Mouse (Mus musculus): Measurements from ENCODE around the gene Olfr1408. TPM values are rescaled to one million over a fixed set of nuclear protein-coding genes. Genes with fewer than 3 reads are reported as not detected.

Gene Olfr1408
- not detected for polyA plus RNA-seq (2014; fragmentation: Illumina TruSeq; extraction: RNeasy Lipid Tissue Mini Kit (QIAGEN cat#74804); ENCODE audit: low read depth, low replicate concordance)

DNA sequence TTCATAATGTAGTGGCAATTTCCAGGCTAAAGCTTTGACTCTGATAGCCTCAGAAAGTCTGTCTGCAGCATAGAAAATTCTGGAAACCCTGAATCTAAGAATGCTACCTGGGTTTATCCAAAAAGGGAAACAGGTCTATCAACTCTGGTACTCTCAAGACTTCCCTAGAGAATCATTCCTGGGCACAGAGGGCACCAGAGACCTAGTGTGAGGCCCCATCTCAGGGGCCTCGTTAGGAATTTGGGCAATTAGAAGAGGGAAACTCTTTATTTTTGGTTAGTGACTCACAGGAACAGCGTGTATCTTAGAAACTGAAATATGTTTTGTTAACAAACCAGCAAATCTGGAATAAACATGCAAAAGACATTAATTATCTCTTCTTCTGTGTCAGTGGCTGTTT is at the start of gene Olfr1408:
Olfr1408 (minus strand) TSS at position 101 of the 400 bp plus-strand sequence.

Other genes with a start within 250 kb of the Olfr1408 start
- gene Apcs, start 242.3 kb downstream of the Olfr1408 start, polyA plus RNA-seq (2014; fragmentation: Illumina TruSeq; extraction: RNeasy Lipid Tissue Mini Kit (QIAGEN cat#74804); ENCODE audit: low read depth, low replicate concordance) = 368 TPM
- 0.24 TPM for gene Olfr16, start 187.0 kb downstream of the Olfr1408 start, polyA plus RNA-seq (2014; fragmentation: Illumina TruSeq; extraction: RNeasy Lipid Tissue Mini Kit (QIAGEN cat#74804); ENCODE audit: low read depth, low replicate concordance)
- not detected for gene Olfr1406, start 53.3 kb upstream of the Olfr1408 start, polyA plus RNA-seq (2014; fragmentation: Illumina TruSeq; extraction: RNeasy Lipid Tissue Mini Kit (QIAGEN cat#74804); ENCODE audit: low read depth, low replicate concordance)
- gene Olfr218, start 60.4 kb upstream of the Olfr1408 start, polyA plus RNA-seq (2014; fragmentation: Illumina TruSeq; extraction: RNeasy Lipid Tissue Mini Kit (QIAGEN cat#74804); ENCODE audit: low read depth, low replicate concordance) = not detected
- not detected for gene Olfr1404, start 75.0 kb upstream of the Olfr1408 start, polyA plus RNA-seq (2014; fragmentation: Illumina TruSeq; extraction: RNeasy Lipid Tissue Mini Kit (QIAGEN cat#74804); ENCODE audit: low read depth, low replicate concordance)
- not detected for gene Fcer1a, start 89.8 kb upstream of the Olfr1408 start, polyA plus RNA-seq (2014; fragmentation: Illumina TruSeq; extraction: RNeasy Lipid Tissue Mini Kit (QIAGEN cat#74804); ENCODE audit: low read depth, low replicate concordance)
- not detected for gene Olfr418, start 128.6 kb upstream of the Olfr1408 start, polyA plus RNA-seq (2014; fragmentation: Illumina TruSeq; extraction: RNeasy Lipid Tissue Mini Kit (QIAGEN cat#74804); ENCODE audit: low read depth, low replicate concordance)
- gene Mptx2, start 140.4 kb upstream of the Olfr1408 start, polyA plus RNA-seq (2014; fragmentation: Illumina TruSeq; extraction: RNeasy Lipid Tissue Mini Kit (QIAGEN cat#74804); ENCODE audit: low read depth, low replicate concordance) = not detected
- 0.61 TPM for gene Ackr1, start 196.4 kb upstream of the Olfr1408 start, polyA plus RNA-seq (2014; fragmentation: Illumina TruSeq; extraction: RNeasy Lipid Tissue Mini Kit (QIAGEN cat#74804); ENCODE audit: low read depth, low replicate concordance)
- 3.3 TPM for gene Aim2, start 213.5 kb upstream of the Olfr1408 start, polyA plus RNA-seq (2014; fragmentation: Illumina TruSeq; extraction: RNeasy Lipid Tissue Mini Kit (QIAGEN cat#74804); ENCODE audit: low read depth, low replicate concordance)
- gene Cadm3, start 230.3 kb upstream of the Olfr1408 start, polyA plus RNA-seq (2014; fragmentation: Illumina TruSeq; extraction: RNeasy Lipid Tissue Mini Kit (QIAGEN cat#74804); ENCODE audit: low read depth, low replicate concordance) = 1.4 TPM

Measured in liver, adult 10 weeks (tissue).